Mouse (Mus musculus) liver, embryonic 14.5 days (tissue): ENCODE results near the gene Rpl15. TPM values are rescaled to one million over a fixed set of nuclear protein-coding genes. Genes with fewer than 3 reads are reported as not detected.
A peak's percentile ranks its signal among the peaks of the same experiment; 100 is the strongest.
"Not testable (repeated sequence)": the region's sequence is repeated elsewhere in the genome, so short reads cannot be mapped to it uniquely, and the experiment has no call there.

Experiments used
- ATAC-seq: fragments of 200-750 bp; cut with Nextera tagmentation; 2 replicates; pipeline ENCODE4 v1.8.0; 2017; ENCODE audit warnings: moderate number of reproducible peaks, mild to moderate bottlenecking, moderate library complexity; ENCODE audit not compliant: insufficient read depth
- DNase-seq, 3 experiments: peaks; one replicate each; pipeline ENCODE4 v3.0.0-alpha.2; 2012 to 2013; ENCODE audit warnings: low read depth in 3 of 3, low spot score in 3 of 3
- H3K27ac ChIP-seq: fragments of 300-500 bp; sonication (generic); 2 replicates; pipeline ENCODE4 v1.5.1; 2014; ENCODE audit warnings: moderate library complexity, mild to moderate bottlenecking, control low read depth, inconsistent platforms
- H3K27me3 ChIP-seq: fragments of 300-500 bp; sonication (generic); 2 replicates; pipeline ENCODE4 v1.6.1; 2014; ENCODE audit warnings: mild to moderate bottlenecking, low read length, moderate library complexity; ENCODE audit not compliant: control insufficient read depth, insufficient read depth
- H3K36me3 ChIP-seq: fragments of 300-500 bp; sonication (generic); replicated peaks from 2 replicates; pipeline ENCODE4 v1.6.1; 2014; ENCODE audit warnings: low read depth; ENCODE audit not compliant: control insufficient read depth, insufficient read depth
- H3K4me1 ChIP-seq, 2 experiments: fragments of 200-500 bp in 1 of 2; fragments of 300-500 bp in 1 of 2; sonication (generic) in 1 of 2; replicated peaks; 2 replicates each; pipeline ENCODE4 v1.6.1; 2012 to 2014; ENCODE audit warnings: antibody characterized with exemption in 1 of 2, inconsistent platforms in 1 of 2, low read length in 1 of 2; ENCODE audit not compliant: control insufficient read depth in 2 of 2, insufficient read depth in 2 of 2
- H3K4me2 ChIP-seq: fragments of 300-500 bp; sonication (generic); 2 replicates; pipeline ENCODE4 v1.6.1; 2014; ENCODE audit warnings: low read depth, mild to moderate bottlenecking, control low read depth, moderate library complexity
- H3K4me3 ChIP-seq, 2 experiments: fragments of 200-500 bp in 1 of 2; fragments of 300-500 bp in 1 of 2; sonication (generic) in 1 of 2; 2 replicates each; pipeline ENCODE4 v1.5.1; 2012 to 2014; ENCODE audit warnings: low read depth in 2 of 2, low read length in 2 of 2, mild to moderate bottlenecking in 2 of 2, control low read depth in 1 of 2, inconsistent platforms in 1 of 2, moderate library complexity in 1 of 2; ENCODE audit not compliant: insufficient read depth in 1 of 2
- H3K9ac ChIP-seq: fragments of 300-500 bp; sonication (generic); replicated peaks from 2 replicates; pipeline ENCODE4 v1.6.1; 2014; ENCODE audit warnings: mild to moderate bottlenecking, control low read depth, moderate library complexity
- H3K9me3 ChIP-seq: fragments of 300-500 bp; sonication (generic); 2 replicates; pipeline ENCODE4 v1.6.1; 2016; ENCODE audit warnings: low read length, mixed read lengths; ENCODE audit not compliant: control insufficient read depth
- CTCF ChIP-seq: IDR thresholded peaks from 2 replicates; pipeline ENCODE4 v1.5.1; 2016; ENCODE audit warnings: antibody characterized with exemption, low read depth, control low read depth
- EP300 ChIP-seq: IDR thresholded peaks from 2 replicates; pipeline ENCODE4 v1.6.1; 2016; ENCODE audit warnings: antibody characterized with exemption, low read depth
- WGBS: fragments of 180-500 bp; shearing (Covaris S2); extraction: QIAGEN DNeasy Blood & Tissue Kit; methylation state at CpG from one replicate; pipeline ENCODE4 v1.1.7; 2014; ENCODE audit not compliant: insufficient replicate concordance; 5-methylcytosine and 5-hydroxymethylcytosine counted together
- polyA plus RNA-seq, 2 experiments: library from polyadenylated mRNA; depleted of rRNA in 1 of 2; stranded (reverse) in 1 of 2; unstranded in 1 of 2; fragments of >200 nt; fragmentation: Nextera tagmentation in 1 of 2; extraction: Ambion mirVana in 1 of 2; gene quantifications; 2 replicates each; pipeline versions ENCODE4 v1.2.1 to v1.2.3; 2012 to 2014

Gene Rpl15
- polyA plus RNA-seq, 2 experiments: 390 to 626 TPM

DNA sequence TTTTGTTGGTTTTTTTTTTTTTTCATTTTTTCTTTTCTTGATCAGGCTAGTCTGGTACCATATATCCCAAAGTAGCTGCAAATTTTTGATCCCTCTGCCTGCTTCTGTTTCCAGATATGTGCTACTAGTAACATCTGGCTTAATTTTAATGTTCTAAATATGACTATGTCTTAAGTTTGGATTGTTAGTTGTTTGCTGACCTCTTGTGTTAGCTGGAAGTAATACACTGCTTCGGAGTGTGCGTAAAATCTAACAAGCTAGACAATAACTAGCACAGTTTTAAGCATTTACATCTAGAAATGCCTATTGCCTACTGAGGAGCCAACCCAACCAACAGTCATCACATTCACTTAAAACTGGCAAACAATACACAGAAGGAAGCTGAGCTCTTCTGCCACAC lies 13.4 kb upstream of the Rpl15 start:
- no peak for DNase-seq
- Histone ChIP-seq H3K36me3 (no peaks in the 10 kb centered on the region; the same call in none of the 2 replicates), H3K4me1 (no peaks in the 10 kb centered on the region), H3K27ac (no peak overlapping the region), H3K4me2 (no peak overlapping the region), H3K9ac (no peak overlapping the region), H3K4me3 (no peak overlapping the region), H3K9me3 (no peaks in the 10 kb centered on the region), H3K27me3 (no peaks in the 10 kb centered on the region)
- 74% methylated on average over 2 of the region's 2 CpGs for whole genome bisulfite sequencing
- no peak for TF ChIP-seq EP300
- peak; percentile 37; the same call in 1 of the 2 replicates for TF ChIP-seq CTCF
- ATAC-seq: no peak

DNA sequence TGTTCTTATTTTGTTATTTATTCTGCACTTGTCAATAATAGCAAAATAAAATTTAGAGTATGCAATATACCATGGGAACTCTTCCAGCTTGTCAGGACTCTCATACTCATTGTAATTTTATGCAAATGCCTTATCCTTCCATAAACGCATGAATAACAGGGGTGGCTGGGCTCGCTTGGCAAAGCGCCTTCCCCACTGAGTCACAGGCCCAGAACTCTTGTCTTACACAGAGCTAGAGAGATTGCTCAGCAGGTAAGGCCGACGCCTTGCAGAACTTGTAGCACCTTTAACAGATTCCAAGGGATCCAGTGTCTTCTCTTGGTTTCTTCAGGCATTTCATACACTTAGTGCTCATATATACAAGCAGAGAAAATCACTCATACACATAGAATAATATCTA lies 9.2 kb upstream of the Rpl15 start:
- Histone ChIP-seq H3K36me3 (peaks cover 10% of the 10 kb centered on the region), H3K4me3 (no peak overlapping the region), H3K4me2 (no peak overlapping the region), H3K4me1 (no peaks in the 10 kb centered on the region), H3K27me3 (no peaks in the 10 kb centered on the region), H3K9me3 (no peaks in the 10 kb centered on the region), H3K27ac (no peak overlapping the region), H3K9ac (no peak overlapping the region)
- DNase-seq (no peak), ATAC-seq (no peak)
- 80% methylated on average over 5 of the region's 5 CpGs for WGBS
- TF ChIP-seq EP300 (no peak), CTCF (no peak)

DNA sequence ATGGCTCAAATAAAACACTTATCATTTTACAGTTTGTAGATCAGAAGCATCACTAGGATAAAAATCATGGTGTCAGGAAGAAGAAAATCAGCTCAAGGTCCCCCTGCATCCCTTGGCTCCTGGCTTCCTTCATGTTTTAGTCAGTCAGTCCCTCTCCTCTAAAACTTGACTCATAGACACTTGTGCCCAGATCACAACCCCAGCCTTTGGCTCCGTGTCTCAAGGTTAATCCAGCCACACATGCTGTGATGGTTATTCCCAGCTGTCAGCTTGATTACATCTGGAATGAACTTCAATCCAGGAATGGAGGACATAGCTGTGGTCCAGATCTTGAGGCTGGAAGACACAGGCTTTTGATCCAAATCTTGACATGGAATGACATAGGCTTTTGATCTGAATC lies 3.3 kb upstream of the Rpl15 start:
- no peak for ATAC-seq
- Histone ChIP-seq H3K4me3 (no peak overlapping the region), H3K4me2 (no peak overlapping the region), H3K36me3 (peaks cover 13% of the 10 kb centered on the region), H3K9me3 (no peaks in the 10 kb centered on the region), H3K4me1 (peaks cover 4% of the 10 kb centered on the region in 2 experiments; a peak in 3 of 4 replicates), H3K27ac (no peak overlapping the region), H3K27me3 (no peaks in the 10 kb centered on the region), H3K9ac (no peak overlapping the region)
- TF ChIP-seq EP300: no peak
- no peak for TF ChIP-seq CTCF
- WGBS: 80% methylated on average over 1 of the region's 1 CpGs
- no peak for DNase-seq

DNA sequence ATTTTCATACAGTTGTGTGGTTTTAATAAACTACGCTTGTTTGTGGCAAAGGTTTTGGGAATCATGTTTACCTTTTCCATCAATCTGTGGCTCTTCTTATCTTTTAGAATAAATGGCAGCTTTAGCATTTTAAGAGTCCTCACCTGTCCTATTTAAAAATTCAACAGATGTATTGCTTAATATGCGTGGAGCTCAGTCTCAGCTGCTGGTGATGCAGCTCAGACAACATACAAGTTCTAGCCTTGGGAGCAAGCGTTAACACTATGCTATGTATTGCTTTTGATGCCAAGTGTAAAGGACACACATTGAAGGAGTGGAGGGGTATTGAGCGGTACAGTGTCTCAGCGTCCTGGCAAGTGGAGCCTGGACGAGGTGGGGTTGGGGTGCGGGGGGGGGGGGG lies 475 bp upstream of the Rpl15 start:
- no peaks in the 10 kb centered on the region for H3K9me3 ChIP-seq
- H3K4me2 ChIP-seq: peak overlapping the region; percentile 76
- ATAC-seq: no peak
- DNase-seq: no peak
- H3K4me1 ChIP-seq: peaks cover 4 to 8% of the 10 kb centered on the region in 2 experiments; a peak in 3 of 4 replicates
- no peaks in the 10 kb centered on the region for H3K27me3 ChIP-seq
- H3K27ac ChIP-seq: peak overlapping the region; percentile 69; the same call in 1 of the 2 replicates
- WGBS: 3% methylated on average over 7 of the region's 7 CpGs
- peaks cover 26% of the 10 kb centered on the region for H3K36me3 ChIP-seq
- H3K4me3 ChIP-seq: peak overlapping the region; percentile 72 to 79
- TF ChIP-seq EP300 (no peak), CTCF (no peak)
- peak overlapping the region; percentile 84 for H3K9ac ChIP-seq

DNA sequence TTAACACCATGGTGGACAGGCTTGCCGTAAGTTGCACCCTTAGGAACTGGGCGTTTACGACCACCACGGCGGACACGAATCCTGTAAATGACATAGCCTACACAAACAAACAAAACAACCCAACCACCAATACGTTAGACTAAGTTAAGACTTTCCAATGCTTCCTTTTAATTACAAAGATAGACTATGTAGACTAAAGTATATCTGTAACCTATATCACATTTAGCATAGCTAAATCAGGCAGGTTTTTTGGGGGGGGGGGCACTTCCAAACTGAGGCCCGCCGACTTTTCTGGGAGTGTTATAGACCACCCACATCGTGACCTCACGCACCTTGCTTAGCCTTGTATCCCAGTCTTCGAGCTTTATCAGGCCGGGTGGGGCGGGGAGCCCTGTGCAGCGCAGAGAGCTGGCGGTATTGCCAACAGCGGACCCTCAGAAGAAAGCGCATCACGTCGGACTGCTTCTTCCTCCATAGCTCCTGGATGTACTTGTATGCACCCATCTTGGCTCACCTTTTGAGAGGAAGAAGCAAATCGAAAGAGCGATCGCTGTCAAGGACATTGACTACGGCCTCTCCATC lies 1.2 kb downstream of the Rpl15 start:
- Histone ChIP-seq H3K27ac (peak overlapping the region; percentile 16), H3K9ac (peak overlapping the region; percentile 84), H3K4me2 (peak overlapping the region; percentile 76), H3K4me3 (peak overlapping the region; percentile 79 to 89), H3K36me3 (peaks cover 28% of the 10 kb centered on the region)
- H3K27me3 ChIP-seq, H3K9me3 ChIP-seq, DNase-seq, ATAC-seq, H3K4me1 ChIP-seq: not testable (repeated sequence)
- under 1% methylated on average over 19 of the region's 24 CpGs for WGBS
